Mouse (Mus musculus): ENCODE measurements around the gene Olfr324.

DNA sequence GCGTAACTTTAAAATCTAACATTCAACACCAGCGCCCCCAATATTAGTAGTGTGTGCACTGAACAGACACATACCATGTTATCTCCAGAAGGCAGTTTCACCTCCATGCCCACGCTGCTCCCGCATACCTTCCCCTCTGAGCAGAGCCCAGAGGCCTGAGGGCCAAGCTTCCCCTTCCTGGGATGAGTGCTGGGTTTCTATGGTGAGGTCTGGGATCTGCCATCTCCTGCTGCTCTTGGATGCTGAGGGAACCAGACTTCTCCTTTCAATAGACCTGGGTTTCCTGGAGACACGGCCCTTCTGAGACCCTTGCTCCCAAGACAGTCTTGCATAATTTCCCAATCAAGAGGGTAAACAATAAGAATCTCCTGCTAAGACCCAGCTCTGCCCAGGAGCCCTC is 35.5 kb downstream of the Olfr324 start, which contains the start of gene Olfr323:
- no peak for TF ChIP-seq CTCF (IDR thresholded peaks at IDR 0.05; ENCODE audit: low read depth, low read length)
- no peak for TF ChIP-seq POLR2A (IDR thresholded peaks at IDR 0.05; ENCODE audit: borderline replicate concordance, low read depth, low read length)

Data from bone marrow macrophage, adult 2 months (primary cell).